Mouse (Mus musculus) layer of hippocampus, postnatal 36 days (tissue): ENCODE results near the gene 5730522E02Rik. TPM values are rescaled to one million over a fixed set of nuclear protein-coding genes. Genes with fewer than 3 reads are reported as not detected.

Source experiments
- DNase-seq, 2 experiments: peaks; one replicate each; pipeline ENCODE4 v3.0.0; 2022
- total RNA-seq, 2 experiments: library from RNA; stranded (reverse); gene quantifications; 2 replicates each; pipeline ENCODE4 v1.2.3; 2021

Gene 5730522E02Rik
- total RNA-seq, 2 experiments from 2014 or later = 11.2 TPM

DNA sequence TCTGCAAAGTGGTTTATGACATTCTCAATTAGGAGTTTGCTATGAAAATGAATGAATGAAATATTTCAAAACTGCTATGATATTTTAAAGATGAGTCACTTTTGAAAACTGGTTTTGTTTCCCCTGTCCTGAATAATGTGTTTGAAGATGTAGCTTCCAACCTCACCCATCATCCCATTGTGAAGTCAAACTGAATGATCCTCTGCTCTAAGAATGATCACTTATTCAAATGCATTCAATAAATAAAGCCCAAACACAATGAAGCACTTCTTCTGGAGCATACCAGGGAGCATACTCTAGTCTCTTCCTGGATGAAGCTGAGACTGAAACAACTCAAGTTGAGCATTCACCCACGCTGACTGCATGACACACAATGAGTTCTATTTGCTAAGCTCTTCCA lies 438.3 kb downstream of the 5730522E02Rik start:
- no peak for DNase-seq

DNA sequence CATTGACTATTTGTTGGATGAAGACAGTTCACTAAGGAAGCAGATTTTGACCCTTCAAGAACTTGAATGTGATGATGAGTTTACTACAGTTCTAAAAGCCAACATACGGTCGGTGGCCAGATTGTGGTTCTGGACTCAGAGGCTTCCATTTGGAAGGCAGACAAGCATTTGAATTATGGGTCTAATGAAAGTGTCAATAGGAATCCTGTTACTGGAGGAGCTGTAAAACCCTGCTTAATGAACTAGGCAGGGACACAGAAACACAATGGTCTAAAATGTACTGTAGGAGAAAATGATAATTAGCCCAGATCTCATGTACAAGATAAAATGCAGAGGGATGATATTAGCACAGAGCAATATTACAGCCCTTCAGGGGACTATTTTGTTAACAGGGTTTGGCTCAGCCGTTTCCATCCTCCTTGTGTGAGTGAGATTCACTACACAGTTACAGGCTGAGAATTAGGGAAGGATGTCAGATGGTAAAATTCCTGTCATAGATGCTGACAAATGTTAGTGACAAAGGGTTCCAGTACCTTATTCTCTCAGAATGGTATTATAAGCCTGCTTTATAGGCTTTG lies 439.5 kb downstream of the 5730522E02Rik start:
- no peak for DNase-seq

DNA sequence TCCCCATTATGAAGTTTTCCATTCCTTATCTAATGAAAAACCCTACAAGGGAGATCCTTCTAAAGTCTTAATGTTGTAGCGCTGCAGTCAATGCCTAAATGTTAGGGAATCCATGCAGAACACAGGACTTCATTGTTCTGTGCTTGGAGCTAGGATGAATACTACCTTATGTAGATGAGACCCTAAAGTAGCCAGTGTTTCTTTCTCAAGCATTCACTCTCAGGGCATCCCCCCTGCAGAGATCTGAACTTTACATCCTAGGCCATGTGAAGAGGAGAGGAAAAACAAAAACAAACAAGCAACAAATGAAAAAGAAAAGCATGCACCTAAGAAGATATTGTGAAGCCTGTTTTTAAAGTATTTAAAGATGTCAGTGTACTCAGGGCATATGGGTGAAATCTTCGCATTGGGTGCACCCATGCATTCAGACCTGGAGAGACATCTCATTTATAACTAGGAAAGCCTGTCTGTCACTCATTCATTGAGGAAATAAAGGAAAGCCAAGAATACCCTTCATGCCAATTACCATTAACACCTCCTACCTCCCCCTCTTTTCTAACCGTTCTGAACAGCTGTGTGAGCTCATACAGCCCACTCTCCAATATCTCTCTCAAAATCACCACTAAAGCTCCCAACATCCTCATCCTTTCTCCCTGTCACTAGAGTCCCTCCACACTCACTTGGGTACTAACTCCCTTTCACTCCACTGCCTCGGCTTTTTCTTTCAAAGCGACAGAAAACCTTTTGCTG lies 442.8 kb downstream of the 5730522E02Rik start:
- no peak for DNase-seq

DNA sequence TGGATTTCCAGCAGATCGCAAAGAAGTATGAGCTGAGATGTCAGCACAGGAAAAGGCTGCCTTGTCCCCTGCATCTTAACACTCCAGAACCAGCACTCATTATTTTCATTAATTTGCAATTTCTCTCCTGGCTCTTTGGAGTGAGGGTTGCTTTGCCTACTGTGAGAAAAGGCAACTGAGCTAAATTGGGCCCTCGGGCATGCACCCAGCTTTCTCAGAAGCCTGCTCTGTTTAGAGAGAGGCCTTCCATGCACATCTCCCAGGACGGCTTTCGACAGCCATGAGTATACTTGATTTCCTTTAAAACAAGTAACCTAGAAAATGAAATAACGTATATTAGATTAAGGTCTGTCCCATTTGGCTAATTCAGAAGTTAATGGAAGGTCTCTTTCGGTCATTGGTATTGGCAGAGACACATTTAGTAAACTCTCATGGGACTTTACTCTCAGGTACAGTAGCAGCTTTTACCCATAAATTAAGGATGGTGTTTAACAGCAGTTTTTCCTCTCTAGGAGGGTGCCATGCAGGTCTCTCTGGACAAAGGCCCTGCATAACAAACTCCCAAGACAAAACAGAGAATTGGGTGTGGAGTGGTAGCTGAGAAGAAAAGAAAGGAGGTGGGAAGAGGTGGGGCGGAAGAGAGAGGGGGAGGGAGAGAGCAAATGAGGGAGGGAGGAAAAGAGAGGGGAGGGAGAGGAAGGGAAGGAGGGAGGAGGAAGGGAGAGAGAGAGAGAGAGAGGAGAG lies 457.2 kb downstream of the 5730522E02Rik start:
- peak in 1 of 2 experiments; percentile 9 for DNase-seq

DNA sequence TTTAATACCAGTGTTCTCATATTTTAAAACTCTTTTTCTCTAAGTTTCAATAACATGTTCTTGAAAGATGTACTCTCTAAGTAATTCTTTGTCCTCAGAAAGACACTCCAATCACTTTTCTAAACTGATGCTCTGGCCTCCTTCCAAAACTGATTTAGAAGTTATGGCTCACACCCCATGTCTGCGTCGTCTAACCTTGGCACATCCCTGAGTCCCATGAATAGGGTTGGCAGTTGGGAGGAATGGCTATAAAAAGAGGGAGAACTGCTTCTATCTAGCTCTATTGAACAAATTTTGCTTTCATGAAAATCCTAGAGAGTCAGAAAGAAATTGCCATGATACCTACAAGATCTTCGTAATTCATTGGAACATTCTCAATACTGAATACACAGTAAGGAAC lies 458.1 kb downstream of the 5730522E02Rik start:
- DNase-seq = no peak

DNA sequence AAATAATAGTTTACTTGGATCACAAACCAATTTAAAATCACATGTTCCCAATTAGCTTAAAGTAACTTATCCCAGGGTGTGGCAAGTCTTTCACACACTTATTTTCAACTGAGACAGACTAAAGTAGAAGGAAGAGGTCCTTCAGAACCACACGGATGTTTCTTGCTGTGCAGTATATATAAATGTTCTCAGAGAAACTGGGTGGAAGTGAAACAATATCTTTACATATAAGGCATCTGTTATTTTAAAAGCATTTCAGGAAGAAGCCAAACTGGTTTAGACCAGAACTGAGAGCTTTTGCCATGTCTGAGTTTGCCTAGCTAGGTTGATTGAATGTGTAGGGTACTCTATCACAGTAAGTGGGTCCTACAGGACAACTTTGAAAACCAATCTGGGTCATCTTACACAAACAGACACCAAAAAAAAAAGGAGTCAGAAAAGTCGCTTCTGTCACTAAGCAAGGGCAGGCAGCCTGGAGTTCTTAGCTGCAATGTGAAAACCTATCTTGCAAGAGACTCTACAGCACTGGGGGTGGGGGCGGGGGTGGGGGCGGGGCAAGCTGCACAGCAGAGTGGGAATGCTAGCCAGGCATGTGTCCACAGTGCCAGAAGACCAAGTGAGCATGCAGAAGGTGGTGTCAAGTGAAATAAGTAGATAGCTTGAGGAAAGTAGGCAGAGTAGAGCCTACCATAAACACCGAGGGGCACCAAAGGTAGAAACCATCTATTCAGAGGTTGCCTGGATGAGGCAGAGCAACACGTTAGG lies 463.3 kb downstream of the 5730522E02Rik start:
- no peak for DNase-seq

DNA sequence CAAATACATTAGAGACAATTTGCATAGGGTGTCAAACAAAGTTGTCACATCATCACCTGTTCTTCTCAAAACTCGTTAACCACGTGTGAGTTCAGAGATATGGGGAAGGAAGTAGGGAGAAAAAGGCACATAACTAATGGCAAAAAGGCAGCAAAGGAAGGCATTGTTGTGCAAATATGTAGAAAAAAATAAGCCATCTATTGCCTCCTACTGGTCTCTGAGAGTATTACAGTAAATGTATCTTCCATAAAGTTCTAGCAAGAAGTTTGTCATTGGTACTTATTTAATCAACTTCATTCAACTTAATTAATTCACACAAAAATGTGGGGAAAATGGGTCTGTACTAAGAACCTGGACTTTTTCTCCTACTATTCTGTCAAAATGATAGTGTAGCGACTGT lies 466.9 kb downstream of the 5730522E02Rik start:
- DNase-seq = no peak

DNA sequence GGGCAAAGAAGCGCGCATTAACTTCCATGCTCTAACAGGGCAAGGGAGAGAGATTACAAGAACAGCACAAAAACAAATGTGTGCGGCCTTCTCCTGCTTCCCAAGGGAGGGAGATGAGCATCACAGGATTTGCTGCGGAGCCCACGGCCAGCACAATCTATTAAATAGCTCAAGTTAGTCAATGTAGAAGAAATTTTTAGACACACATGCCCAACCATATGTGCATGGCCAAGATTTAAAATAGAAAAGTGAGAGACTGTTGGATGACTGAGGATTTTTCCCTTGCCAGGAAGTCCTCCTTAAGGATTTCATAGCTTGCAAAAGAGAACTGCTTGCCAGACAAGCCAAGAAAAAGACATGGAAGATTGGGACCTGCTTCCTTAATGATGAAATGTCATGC lies 473.3 kb downstream of the 5730522E02Rik start:
- DNase-seq = peak in 1 of 2 experiments; percentile 10

DNA sequence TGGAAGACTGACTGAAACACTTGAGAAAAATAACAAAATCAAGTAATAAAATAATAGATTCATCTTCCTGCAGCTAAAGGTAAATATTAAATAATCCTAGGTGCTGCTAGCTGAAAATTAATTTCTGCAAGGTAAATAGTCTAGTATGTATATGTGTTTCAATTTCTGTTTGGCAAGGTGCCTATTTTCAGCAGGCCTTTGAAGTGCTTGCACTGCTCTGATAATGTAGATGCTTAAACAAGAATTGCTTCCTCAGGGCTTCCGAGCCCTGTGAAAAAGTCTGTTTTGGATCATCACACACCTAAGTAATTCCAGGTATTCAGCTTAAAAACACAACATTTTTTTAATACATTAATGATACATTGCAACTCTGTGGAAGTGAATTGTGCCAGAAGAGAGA lies 481.1 kb downstream of the 5730522E02Rik start:
- no peak for DNase-seq

DNA sequence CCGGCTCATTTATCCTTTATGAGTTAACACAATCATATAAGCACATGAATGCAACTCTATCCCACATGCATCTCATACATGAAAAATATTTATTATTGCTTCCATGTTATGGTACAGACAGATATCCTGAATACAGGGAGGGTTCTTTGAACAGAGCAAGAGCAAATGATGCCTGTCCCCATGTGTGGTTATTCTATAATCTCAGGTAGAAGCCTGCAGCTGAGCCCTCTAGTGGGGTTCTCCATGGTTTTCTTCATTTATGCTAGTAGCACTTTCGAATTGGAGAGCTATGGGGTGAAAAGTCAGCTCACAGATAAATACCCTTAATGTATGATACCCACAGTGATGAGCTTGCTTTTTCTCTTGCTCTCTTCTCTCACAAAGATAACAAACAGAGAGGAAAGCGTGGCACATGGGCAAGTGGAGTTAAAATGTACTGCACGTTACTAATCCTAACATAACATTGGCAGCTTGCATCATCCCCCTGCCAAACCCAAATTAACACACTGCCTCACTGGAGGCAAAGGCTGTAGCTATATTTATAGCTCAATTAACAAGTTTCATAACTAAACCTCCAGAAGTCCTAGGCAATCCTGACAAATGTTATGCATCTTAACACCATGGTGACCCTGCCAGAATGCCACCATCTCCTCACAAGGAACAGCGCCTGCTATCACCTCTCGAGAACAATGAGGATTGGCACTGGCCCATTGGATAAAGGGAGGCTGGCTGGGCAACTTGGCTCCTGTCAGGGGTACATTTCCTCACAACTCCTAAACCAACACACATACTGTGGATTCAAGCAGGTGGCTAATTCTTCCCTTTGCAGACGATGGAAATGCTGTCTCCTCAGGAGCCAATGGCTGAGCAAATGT lies 494.9 kb downstream of the 5730522E02Rik start:
- peak; percentile 57 for DNase-seq

DNA sequence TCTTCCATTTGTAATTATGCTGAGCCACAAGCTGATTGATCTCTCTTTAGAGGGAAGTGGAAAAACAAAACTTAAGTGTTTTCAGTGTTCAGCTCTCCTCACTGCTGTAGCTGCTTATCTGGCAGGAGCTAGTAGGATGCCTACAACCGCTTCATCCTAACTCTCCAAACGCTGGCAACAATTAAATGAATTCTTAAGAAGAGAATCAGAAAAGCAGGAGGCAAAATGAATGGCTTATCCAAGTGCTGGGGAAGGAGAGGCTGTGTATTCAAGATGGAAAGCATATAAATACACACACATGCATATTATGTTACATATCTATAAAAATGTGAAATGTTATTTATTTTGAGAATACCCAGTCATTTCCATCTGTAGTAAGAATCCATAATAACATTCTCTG lies 500.0 kb downstream of the 5730522E02Rik start:
- no peak for DNase-seq

DNA sequence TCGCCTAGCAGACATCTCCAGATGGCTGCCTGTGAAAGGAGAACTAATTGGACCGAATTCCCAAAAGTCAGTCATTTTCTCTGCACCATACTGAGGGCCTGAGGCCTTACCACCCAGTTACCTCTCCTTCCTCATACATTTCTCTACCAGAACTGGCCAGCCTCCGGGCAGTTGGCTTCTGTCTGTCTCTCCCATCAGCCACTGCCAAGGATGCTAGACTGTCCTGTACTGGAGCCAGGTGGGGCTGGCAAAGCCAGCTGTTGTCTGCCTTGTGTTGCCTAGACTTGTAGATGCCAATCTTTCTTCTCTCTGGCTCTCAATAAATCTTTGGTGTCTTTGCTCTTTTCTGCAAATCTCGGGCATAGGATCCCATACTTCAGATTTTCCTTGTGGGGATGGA lies 500.7 kb downstream of the 5730522E02Rik start:
- no peak for DNase-seq

DNA sequence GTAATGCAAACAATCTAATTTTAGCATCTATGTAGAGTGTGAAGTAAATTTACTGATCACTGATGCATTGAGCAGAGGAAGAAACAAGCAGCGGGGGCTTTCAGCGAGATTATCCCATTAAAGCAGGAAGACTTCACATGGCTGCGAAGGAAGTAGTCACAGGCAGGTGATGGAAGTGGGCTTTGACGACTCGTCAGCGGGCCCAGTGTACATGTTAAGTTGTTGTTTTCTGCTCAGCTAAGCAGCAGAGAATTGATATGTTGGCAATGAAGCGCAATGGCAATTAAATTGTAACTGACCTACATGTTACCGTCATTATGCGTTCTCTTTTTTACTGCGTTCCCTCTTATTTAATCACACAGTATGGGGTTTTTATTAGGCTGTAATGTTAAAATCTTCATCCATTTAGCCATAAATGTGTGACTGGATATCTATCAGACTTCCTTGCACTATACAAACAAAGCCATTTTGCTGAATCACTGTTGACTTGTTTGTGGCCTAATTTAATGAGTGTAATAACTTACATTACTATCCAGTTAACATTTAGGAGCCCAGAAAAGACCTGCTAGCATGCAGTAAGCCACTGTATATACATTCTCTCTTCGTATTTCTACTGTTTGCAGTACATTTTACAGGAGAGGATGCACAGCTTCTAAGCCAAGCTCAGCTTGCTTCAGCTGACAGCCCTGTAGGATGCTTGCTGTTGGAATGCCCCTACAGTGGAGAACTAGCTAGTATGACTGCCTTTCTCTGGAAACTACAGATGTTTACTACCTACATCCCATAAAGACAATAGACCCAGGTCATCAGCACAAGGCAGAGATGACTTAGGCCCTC lies 506.0 kb downstream of the 5730522E02Rik start:
- no peak for DNase-seq

DNA sequence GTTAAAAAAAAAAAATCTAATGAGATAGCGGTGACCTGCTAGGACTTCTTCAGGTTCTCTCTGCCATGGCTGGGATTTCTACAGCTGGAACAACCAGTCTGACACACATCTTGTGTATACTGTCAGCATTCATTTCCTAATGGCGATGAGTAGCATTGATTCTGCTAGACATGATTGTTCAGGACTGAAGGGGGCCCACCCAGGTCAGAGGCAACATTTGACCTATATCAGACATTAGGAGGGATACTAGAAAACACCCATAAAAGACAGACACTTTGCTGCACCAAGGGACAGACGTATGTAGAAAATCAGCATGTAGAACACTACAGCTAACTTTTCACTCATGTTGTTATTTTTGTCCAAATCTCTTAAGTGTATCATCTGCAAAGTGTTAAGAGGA lies 507.8 kb downstream of the 5730522E02Rik start:
- no peak for DNase-seq

DNA sequence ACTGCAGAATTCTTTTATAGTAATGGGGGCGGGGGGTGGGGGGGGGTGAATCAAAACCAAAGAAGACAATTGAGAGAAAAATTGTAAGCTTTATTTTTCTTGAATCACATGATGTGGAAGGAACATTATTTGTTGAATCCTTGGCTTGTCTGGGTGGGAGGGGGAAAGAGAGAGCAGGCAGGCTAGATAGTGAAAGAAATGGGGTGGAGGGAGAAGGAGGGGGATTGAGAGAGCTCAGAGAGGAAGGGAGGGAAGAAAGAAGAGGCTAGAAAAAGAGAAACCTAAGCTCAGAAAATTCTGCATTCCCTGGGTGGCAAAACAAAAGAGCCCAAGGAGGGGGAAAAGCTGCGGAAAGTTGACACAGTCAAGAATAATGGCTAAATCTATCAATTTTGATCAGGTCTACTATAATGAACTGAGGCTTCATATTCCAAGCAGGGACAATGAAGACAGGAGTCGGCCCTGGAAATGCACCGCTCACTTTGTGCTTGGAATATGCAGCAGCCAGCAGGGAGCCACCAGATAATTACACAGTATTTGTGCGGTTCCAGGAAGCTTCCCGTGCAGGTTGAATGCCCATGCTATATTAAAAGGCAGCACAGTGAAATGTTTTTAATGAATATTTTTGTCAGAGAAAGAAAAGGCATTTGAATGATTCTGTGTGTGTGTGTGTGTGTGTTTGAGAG lies 512.9 kb downstream of the 5730522E02Rik start:
- no peak for DNase-seq

DNA sequence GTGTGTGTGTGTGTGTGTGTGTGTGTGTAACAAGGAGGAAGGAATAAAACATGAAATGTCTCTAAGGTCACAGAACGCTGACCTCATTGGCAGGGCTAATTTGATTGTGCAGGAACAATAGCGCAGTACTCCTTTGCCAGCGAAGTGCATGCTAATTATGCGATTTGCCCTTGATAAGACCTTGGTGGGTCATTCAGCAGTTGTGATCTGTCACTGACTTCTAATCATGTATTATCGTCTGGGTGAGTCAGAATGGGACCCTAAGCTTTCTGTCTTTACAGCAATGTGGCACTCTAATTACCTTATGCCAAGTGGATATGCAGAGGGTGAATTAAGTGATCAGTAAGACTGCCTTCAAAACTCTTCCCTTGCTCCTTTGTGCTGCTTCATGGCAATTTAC lies 514.4 kb downstream of the 5730522E02Rik start:
- DNase-seq = no peak

DNA sequence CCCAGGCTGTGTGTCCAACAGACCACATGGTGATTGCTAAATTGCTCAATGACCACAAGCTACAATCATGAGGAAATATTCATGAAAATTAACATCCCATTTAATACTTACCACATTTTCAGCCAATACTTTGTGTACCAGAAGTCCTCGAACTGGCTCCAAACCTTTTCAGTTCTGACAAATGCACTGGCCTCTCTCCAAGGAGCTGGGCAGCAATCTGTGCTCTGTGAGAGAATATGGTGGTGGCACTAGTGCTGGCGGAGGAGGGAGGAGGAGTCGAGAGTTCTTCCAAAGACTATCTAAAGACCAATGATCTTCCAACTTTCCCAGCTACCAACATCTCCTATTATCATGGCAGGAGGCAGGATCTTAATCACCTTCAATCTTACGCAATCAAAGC lies 525.8 kb downstream of the 5730522E02Rik start:
- peak; percentile 58 to 72 for DNase-seq

DNA sequence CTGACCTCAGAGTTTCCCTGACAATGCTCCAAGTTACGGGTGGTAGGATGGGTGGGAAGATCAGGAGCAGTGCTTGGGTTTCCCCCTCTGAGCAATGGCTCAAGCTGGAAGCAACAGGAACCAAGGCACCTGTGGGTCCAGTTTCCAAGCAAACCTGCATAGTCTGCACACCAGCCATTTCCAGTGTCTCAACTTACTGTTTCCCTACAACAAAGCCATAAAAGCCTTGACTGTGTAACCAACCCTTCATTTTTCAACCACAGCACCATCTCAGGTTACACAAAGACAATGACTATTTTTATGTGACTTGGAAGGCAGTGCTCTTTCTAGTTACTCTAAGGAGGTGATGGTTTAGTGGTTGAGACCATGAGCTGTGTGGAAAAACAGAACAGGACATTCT lies 530.7 kb downstream of the 5730522E02Rik start:
- no peak for DNase-seq

DNA sequence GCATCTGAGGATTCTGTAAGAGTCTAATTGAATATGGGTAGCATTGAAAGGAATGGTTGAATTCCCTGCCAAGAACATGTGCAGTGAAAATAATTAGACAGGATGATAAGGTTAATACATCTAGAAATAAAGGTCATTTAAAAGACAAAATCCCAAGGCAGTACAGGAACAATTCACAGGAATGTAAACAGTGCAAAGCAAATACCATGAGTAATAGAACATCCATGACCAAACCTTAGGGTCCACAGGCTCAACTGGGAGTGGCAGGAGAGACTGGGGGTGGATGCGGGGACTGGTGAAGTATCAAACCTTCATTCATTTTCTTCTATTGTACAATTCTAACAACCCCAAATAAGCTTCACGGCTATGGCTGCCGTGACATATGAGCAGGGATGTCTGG lies 536.4 kb downstream of the 5730522E02Rik start:
- no peak for DNase-seq

DNA sequence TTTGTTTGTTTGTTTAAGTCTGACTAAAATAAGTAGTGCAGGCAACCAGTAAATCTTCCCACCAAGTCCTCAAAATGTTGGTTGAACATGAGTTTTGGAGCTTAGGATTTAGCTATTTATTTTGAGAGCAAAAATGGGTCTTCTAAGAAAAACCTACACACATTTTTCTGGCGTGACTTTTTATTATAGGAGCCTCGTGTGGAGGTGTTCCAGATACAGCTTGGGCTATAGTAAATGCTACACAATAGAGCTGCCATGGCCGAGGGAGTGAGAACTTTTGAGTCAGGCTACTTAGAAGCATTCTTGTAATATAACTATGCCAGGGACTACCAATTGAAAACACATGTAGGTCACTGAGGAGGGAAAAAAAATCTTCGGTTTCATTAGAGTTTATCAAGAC lies 540.5 kb downstream of the 5730522E02Rik start:
- no peak for DNase-seq
